Mouse (Mus musculus): Measurements from ENCODE around the gene Shroom4. TPM values are rescaled to one million over a fixed set of nuclear protein-coding genes. Genes with fewer than 3 reads are reported as not detected.

Gene Shroom4
- polyA plus RNA-seq, 2 experiments: 0.23 to 0.50 TPM

DNA sequence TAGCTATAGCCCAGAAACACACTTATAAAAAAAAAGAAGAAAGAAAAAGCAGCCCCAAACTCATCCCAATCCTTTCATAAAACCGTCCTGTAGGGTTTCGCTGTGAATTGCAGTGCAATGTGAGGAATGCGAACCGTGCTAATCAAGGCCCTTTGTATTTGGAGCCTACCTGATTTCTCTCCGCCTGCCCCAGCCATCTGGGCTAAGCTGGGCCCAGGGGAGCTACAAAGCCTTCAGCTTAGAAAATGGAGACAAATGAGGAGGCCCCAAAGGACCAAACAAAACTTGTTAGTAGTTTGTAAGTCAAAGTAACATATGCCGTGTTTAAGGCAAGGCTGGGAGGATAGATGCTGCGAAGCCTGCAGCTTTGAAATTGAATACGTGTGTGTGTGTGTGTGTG is 84.2 kb downstream of the Shroom4 start:
- Histone ChIP-seq H3K9me3 (ENCODE audit: control insufficient read depth, low read length) (no peaks in the 10 kb centered on the region), H3K9ac (replicated peaks) (no peak overlapping the region), H3K4me2 (ENCODE audit: low read depth) (no peak overlapping the region), H3K4me1 (replicated peaks; ENCODE audit: control insufficient read depth in 2 of 2, insufficient read depth in 2 of 2, low read length in 1 of 2) (no peaks in the 10 kb centered on the region), H3K27ac (no peak overlapping the region), H3K4me3 (ENCODE audit: insufficient read depth in 1 of 2, low read depth in 2 of 2, low read length in 2 of 2) (no peak overlapping the region), H3K36me3 (replicated peaks; ENCODE audit: control insufficient read depth, insufficient read depth, low read depth) (no peaks in the 10 kb centered on the region), H3K27me3 (ENCODE audit: control insufficient read depth, insufficient read depth, low read length) (no peaks in the 10 kb centered on the region)
- DNase-seq (ENCODE audit: low read depth in 3 of 3, low spot score in 3 of 3) (no peak), ATAC-seq (ENCODE audit: insufficient read depth) (no peak)
- WGBS (ENCODE audit: insufficient replicate concordance): 58% methylated on average over 8 of the region's 8 CpGs
- TF ChIP-seq EP300 (IDR thresholded peaks at IDR 0.05; ENCODE audit: low read depth): no peak
- no peak for TF ChIP-seq CTCF (IDR thresholded peaks at IDR 0.05; ENCODE audit: low read depth)

DNA sequence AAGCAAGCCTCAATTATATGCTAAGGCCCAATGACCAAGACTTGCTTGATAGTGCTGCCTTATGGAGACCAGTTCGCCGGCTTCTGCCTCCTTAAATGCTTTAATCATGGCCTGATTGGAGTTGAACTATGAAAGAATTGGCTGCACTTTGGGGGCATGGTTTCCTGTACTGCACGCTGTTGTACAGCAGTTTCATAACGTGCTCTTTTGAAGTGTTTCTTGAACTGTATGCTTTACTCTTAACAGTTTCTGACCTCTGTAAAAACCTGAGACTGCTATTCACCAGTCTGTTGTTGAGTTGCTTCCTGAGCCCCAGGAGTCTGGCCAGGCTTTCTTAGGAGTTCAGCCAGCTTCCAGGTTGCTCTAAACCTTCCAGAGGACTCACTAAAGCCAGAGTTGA is 90.8 kb downstream of the Shroom4 start:
- ATAC-seq (ENCODE audit: insufficient read depth): no peak
- H3K9me3 ChIP-seq (ENCODE audit: control insufficient read depth, low read length): no peaks in the 10 kb centered on the region
- no peak overlapping the region for H3K4me3 ChIP-seq (ENCODE audit: insufficient read depth in 1 of 2, low read depth in 2 of 2, low read length in 2 of 2)
- H3K27ac ChIP-seq: no peak overlapping the region
- DNase-seq (ENCODE audit: low read depth in 3 of 3, low spot score in 3 of 3): no peak
- WGBS (ENCODE audit: insufficient replicate concordance): 60% methylated on average over 4 of the region's 4 CpGs
- H3K9ac ChIP-seq (replicated peaks): no peak overlapping the region
- H3K36me3 ChIP-seq (replicated peaks; ENCODE audit: control insufficient read depth, insufficient read depth, low read depth): no peaks in the 10 kb centered on the region
- H3K27me3 ChIP-seq (ENCODE audit: control insufficient read depth, insufficient read depth, low read length): no peaks in the 10 kb centered on the region
- H3K4me2 ChIP-seq (ENCODE audit: low read depth): no peak overlapping the region
- TF ChIP-seq CTCF (IDR thresholded peaks at IDR 0.05; ENCODE audit: low read depth) (no peak), EP300 (IDR thresholded peaks at IDR 0.05; ENCODE audit: low read depth) (no peak)
- no peaks in the 10 kb centered on the region for H3K4me1 ChIP-seq (replicated peaks; ENCODE audit: control insufficient read depth in 2 of 2, insufficient read depth in 2 of 2, low read length in 1 of 2)

DNA sequence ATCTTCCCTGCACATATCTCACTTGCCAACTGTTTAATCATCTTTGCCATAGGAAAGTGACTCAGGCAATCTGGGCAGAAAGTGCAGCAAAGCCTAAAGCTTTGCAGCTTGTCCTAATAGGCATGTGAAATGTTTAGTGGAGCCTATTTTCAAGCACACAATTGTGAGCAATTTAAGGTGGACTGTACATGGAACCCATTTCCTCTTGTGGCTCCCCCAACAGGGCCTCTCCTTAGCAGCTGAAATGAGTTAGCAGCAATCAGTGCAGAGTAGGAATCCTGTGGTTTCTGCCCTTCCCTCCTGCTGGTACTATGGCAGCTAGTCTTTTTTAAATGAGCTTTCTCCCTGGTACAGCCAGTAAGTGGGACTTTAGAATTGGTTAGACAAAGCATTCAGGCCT is 95.8 kb downstream of the Shroom4 start:
- DNase-seq (ENCODE audit: low read depth in 3 of 3, low spot score in 3 of 3) (no peak), ATAC-seq (ENCODE audit: insufficient read depth) (no peak)
- Histone ChIP-seq H3K9me3 (ENCODE audit: control insufficient read depth, low read length) (no peaks in the 10 kb centered on the region), H3K4me1 (replicated peaks; ENCODE audit: control insufficient read depth in 2 of 2, insufficient read depth in 2 of 2, low read length in 1 of 2) (no peaks in the 10 kb centered on the region), H3K27ac (no peak overlapping the region), H3K27me3 (ENCODE audit: control insufficient read depth, insufficient read depth, low read length) (no peaks in the 10 kb centered on the region), H3K9ac (replicated peaks) (no peak overlapping the region), H3K4me3 (ENCODE audit: insufficient read depth in 1 of 2, low read depth in 2 of 2, low read length in 2 of 2) (no peak overlapping the region), H3K4me2 (ENCODE audit: low read depth) (no peak overlapping the region), H3K36me3 (replicated peaks; ENCODE audit: control insufficient read depth, insufficient read depth, low read depth) (no peaks in the 10 kb centered on the region)
- TF ChIP-seq EP300 (IDR thresholded peaks at IDR 0.05; ENCODE audit: low read depth): no peak
- no peak for TF ChIP-seq CTCF (IDR thresholded peaks at IDR 0.05; ENCODE audit: low read depth)

DNA sequence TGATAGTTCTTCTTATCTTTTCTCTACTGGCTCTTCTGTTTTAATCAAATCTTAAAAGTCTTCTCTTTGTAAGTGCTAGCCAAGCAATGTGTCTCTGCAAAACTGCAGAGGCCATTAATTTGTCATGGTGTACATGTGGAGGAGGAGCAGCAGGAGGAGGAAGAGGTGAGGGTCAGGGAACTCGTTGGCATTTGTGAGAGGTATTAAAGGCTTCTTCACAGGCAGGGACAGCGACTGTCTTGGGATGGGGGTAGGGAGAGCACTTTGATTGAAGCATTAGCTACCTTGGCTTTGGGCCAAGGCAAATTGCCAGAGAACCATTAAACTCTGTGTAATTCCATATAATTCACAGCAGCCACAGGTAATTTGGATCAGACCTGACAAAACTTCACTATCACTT is 96.7 kb downstream of the Shroom4 start:
- H3K27ac ChIP-seq: no peak overlapping the region
- no peaks in the 10 kb centered on the region for H3K36me3 ChIP-seq (replicated peaks; ENCODE audit: control insufficient read depth, insufficient read depth, low read depth)
- no peak overlapping the region for H3K4me3 ChIP-seq (ENCODE audit: insufficient read depth in 1 of 2, low read depth in 2 of 2, low read length in 2 of 2)
- H3K4me1 ChIP-seq (replicated peaks; ENCODE audit: control insufficient read depth in 2 of 2, insufficient read depth in 2 of 2, low read length in 1 of 2): no peaks in the 10 kb centered on the region
- no peaks in the 10 kb centered on the region for H3K9me3 ChIP-seq (ENCODE audit: control insufficient read depth, low read length)
- 27% methylated on average over 2 of the region's 2 CpGs for WGBS (ENCODE audit: insufficient replicate concordance)
- no peak for TF ChIP-seq CTCF (IDR thresholded peaks at IDR 0.05; ENCODE audit: low read depth)
- no peak for TF ChIP-seq EP300 (IDR thresholded peaks at IDR 0.05; ENCODE audit: low read depth)
- no peak for ATAC-seq (ENCODE audit: insufficient read depth)
- H3K9ac ChIP-seq (replicated peaks): no peak overlapping the region
- H3K4me2 ChIP-seq (ENCODE audit: low read depth): no peak overlapping the region
- DNase-seq (ENCODE audit: low read depth in 3 of 3, low spot score in 3 of 3): no peak
- no peaks in the 10 kb centered on the region for H3K27me3 ChIP-seq (ENCODE audit: control insufficient read depth, insufficient read depth, low read length)

DNA sequence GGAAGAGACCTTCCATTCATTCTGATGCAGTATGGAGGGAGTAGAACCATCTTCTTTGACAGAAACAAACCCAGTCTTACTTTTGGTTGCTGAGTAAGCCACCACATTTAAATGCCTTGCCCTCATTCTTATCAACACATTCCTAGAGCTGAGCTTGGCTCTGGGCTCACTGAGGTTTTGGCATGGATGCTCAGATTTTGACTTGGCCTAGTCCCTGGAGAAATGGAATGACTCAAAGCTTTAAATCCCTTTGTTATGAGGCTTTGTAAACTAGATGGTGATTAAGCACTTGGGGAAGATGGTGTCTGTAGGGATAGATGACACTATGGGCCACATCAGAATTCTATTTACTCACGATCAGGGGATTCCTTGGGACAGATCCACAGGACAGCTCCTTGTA is 102.2 kb downstream of the Shroom4 start:
- Histone ChIP-seq H3K4me1 (replicated peaks; ENCODE audit: control insufficient read depth in 2 of 2, insufficient read depth in 2 of 2, low read length in 1 of 2) (no peaks in the 10 kb centered on the region), H3K4me3 (ENCODE audit: insufficient read depth in 1 of 2, low read depth in 2 of 2, low read length in 2 of 2) (no peak overlapping the region), H3K36me3 (replicated peaks; ENCODE audit: control insufficient read depth, insufficient read depth, low read depth) (no peaks in the 10 kb centered on the region), H3K4me2 (ENCODE audit: low read depth) (no peak overlapping the region), H3K9ac (replicated peaks) (no peak overlapping the region), H3K9me3 (ENCODE audit: control insufficient read depth, low read length) (no peaks in the 10 kb centered on the region), H3K27ac (no peak overlapping the region), H3K27me3 (ENCODE audit: control insufficient read depth, insufficient read depth, low read length) (no peaks in the 10 kb centered on the region)
- TF ChIP-seq CTCF (IDR thresholded peaks at IDR 0.05; ENCODE audit: low read depth): no peak
- no peak for TF ChIP-seq EP300 (IDR thresholded peaks at IDR 0.05; ENCODE audit: low read depth)
- no peak for DNase-seq (ENCODE audit: low read depth in 3 of 3, low spot score in 3 of 3)
- ATAC-seq (ENCODE audit: insufficient read depth): no peak
- WGBS (ENCODE audit: insufficient replicate concordance): 50% methylated on average over 1 of the region's 1 CpGs

DNA sequence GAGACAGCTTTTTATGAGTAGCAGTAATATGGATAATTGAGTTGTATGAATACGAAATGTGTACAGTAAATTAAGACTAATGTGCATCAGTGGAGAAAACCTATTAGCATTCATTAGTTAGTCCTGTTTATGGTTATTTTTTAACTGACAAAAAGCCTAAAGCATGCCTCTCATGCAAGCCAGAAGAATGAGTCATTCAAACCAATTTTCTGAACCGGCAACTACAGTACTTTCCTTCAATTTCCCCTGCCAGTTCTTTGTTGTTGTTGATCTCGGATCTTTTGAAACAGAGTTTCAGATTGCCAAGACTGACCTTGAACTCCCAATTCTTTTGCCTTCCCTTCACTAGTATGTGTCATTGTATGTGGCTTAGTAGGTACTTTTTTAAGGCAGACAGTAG is 117.6 kb downstream of the Shroom4 start:
- Histone ChIP-seq H3K36me3 (replicated peaks; ENCODE audit: control insufficient read depth, insufficient read depth, low read depth) (no peaks in the 10 kb centered on the region), H3K27me3 (ENCODE audit: control insufficient read depth, insufficient read depth, low read length) (no peaks in the 10 kb centered on the region), H3K27ac (no peak overlapping the region), H3K9me3 (ENCODE audit: control insufficient read depth, low read length) (no peaks in the 10 kb centered on the region), H3K4me3 (ENCODE audit: insufficient read depth in 1 of 2, low read depth in 2 of 2, low read length in 2 of 2) (no peak overlapping the region), H3K4me1 (replicated peaks; ENCODE audit: control insufficient read depth in 2 of 2, insufficient read depth in 2 of 2, low read length in 1 of 2) (no peaks in the 10 kb centered on the region), H3K9ac (replicated peaks) (no peak overlapping the region), H3K4me2 (ENCODE audit: low read depth) (no peak overlapping the region)
- ATAC-seq (ENCODE audit: insufficient read depth) (no peak), DNase-seq (ENCODE audit: low read depth in 3 of 3, low spot score in 3 of 3) (no peak)
- TF ChIP-seq CTCF (IDR thresholded peaks at IDR 0.05; ENCODE audit: low read depth) (no peak), EP300 (IDR thresholded peaks at IDR 0.05; ENCODE audit: low read depth) (no peak)
- 59% methylated on average over 3 of the region's 3 CpGs for WGBS (ENCODE audit: insufficient replicate concordance)

Data from liver, embryonic 14.5 days (tissue).